Mouse (Mus musculus) spleen, postnatal 4 days (tissue): ENCODE measurements around the gene Scn8a.
A peak's percentile ranks its signal among the peaks of the same experiment; 100 is the strongest.

ENCODE experiments used
- DNase-seq, 2 experiments: peaks; one replicate each; pipeline ENCODE4 v3.0.0; 2022; ENCODE audit warnings: low spot score in 2 of 2

Gene Scn8a

GRCm38 (mm10) chr15:100879073-100879472 lies 9.4 kb downstream of the Scn8a start:
- no peak for DNase-seq

- no peak for DNase-seq
These were observed 11.7 kb downstream of the Scn8a start for GRCm38 (mm10) chr15:100881385-100881784.

GRCm38 (mm10) chr15:100884481-100884880 lies 14.8 kb downstream of the Scn8a start:
- DNase-seq, result no peak

- no peak for DNase-seq
These were observed 22.3 kb downstream of the Scn8a start for GRCm38 (mm10) chr15:100891962-100892361.

- no peak for DNase-seq
These were observed 26.8 kb downstream of the Scn8a start for GRCm38 (mm10) chr15:100896502-100896901.

GRCm38 (mm10) chr15:100903811-100904210 lies 34.2 kb downstream of the Scn8a start:
- no peak for DNase-seq

GRCm38 (mm10) chr15:100905006-100905405 lies 35.3 kb downstream of the Scn8a start:
- DNase-seq, result peak in 1 of 2 experiments; percentile 18

- no peak for DNase-seq
These were observed 36.1 kb downstream of the Scn8a start for GRCm38 (mm10) chr15:100905751-100906150.

GRCm38 (mm10) chr15:100908817-100909216 lies 39.2 kb downstream of the Scn8a start:
- DNase-seq, result no peak

- no peak for DNase-seq
These were observed 40.1 kb downstream of the Scn8a start for GRCm38 (mm10) chr15:100909734-100910163.

GRCm38 (mm10) chr15:100910381-100910841 lies 40.8 kb downstream of the Scn8a start:
- no peak for DNase-seq

GRCm38 (mm10) chr15:100912676-100913266 lies 43.1 kb downstream of the Scn8a start:
- no peak for DNase-seq

GRCm38 (mm10) chr15:100914734-100915242 lies 45.1 kb downstream of the Scn8a start:
- no peak for DNase-seq

GRCm38 (mm10) chr15:100918046-100918445 lies 48.4 kb downstream of the Scn8a start:
- no peak for DNase-seq

- DNase-seq, result no peak
These were observed 52.6 kb downstream of the Scn8a start for GRCm38 (mm10) chr15:100922210-100922609.

- no peak for DNase-seq
These were observed 53.8 kb downstream of the Scn8a start for GRCm38 (mm10) chr15:100923476-100923875.

- no peak for DNase-seq
These were observed 55.3 kb downstream of the Scn8a start for GRCm38 (mm10) chr15:100924941-100925340.

- DNase-seq, result no peak
These were observed 60.8 kb downstream of the Scn8a start for GRCm38 (mm10) chr15:100930477-100930876.

GRCm38 (mm10) chr15:100936176-100936575 lies 66.5 kb downstream of the Scn8a start:
- DNase-seq, result no peak

- no peak for DNase-seq
These were observed 78.7 kb downstream of the Scn8a start for GRCm38 (mm10) chr15:100948383-100948782.

- no peak for DNase-seq
These were observed 79.5 kb downstream of the Scn8a start for GRCm38 (mm10) chr15:100949169-100949568.

- DNase-seq, result no peak
These were observed 81.8 kb downstream of the Scn8a start for GRCm38 (mm10) chr15:100951491-100951890.

GRCm38 (mm10) chr15:100952292-100952691 lies 82.6 kb downstream of the Scn8a start:
- DNase-seq, result no peak

GRCm38 (mm10) chr15:100952854-100953253 lies 83.2 kb downstream of the Scn8a start:
- no peak for DNase-seq
